In the genomic region with DNA sequence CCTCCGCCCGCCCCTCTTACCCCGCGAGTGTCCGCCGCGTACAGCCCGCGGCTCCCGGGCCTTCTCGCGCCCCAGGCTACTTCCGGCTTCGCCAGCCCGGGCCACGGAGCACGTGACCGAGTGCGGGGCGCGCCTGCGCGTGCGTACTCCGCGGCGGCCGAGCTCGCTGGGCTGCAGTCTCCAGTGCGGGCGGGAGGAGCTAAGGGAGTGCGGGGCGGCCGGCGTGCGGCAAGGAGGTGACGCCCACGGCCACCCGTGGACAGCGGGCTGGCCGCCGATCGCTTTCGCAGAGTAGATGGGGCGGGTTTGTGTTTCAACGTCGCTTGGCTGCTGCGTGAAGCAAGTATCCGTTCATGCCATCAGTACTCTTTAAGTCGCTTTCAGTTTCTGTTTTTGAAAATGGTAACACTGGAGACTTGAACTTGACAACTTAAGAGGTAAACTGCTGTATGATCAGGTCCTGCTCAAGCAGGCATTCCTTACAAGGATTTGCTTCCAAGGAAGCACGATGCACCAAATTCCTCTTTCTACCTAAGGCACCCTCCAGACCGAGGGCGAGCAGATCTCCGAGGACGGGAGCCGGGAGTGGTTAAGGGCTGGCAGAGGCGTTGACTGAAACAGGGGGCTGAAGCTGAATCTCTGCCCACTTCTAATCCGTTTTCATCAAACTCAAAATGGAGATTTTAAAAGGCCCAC, we compare ENCODE assay signal across 8 mouse cellular contexts. TPM values are rescaled to one million over a fixed set of nuclear protein-coding genes. Genes with fewer than 3 reads are reported as not detected.
A peak's percentile ranks its signal among the peaks of the same experiment; 100 is the strongest.
DNase-seq lines count a peak whose midpoint lies in the region; ATAC-seq and TF ChIP-seq lines count a peak whose summit lies in the region.

Gene Tbk1, minus strand, starts transcription at position 113 of the 696 bp plus-strand sequence.

- WGBS in cerebellum, adult 2 months, result under 1% methylated on average over 58 of the region's 58 CpGs
- WGBS in lung, postnatal 0 days, result under 1% methylated on average over 37 of the region's 58 CpGs

- TF ChIP-seq CTCF in MEL (IDR thresholded peaks at IDR 0.05 in 2 of 3, conservative IDR thresholded peaks at IDR 0.05 in 1 of 3; ENCODE audit: control insufficient read depth in 1 of 3, insufficient read depth in 1 of 3, low read depth in 2 of 3, low read length in 3 of 3, poor library complexity in 1 of 3, severe bottlenecking in 1 of 3), result no peak
- TF ChIP-seq CTCF in cerebellum, adult 2 months (IDR thresholded peaks at IDR 0.05; ENCODE audit: borderline replicate concordance, insufficient read depth, low read depth, low read length), result no peak
- 0 out of 2 replicates have a peak, but pooled peaks have one; percentile 2 for TF ChIP-seq CTCF in lung, postnatal 0 days (IDR thresholded peaks at IDR 0.05)

- peaks cover 11% of the 10 kb centered on the region for H3K79me2 ChIP-seq in MEL (ENCODE audit: control insufficient read depth, insufficient read depth, low read length, poor library complexity)

- H3K4me1 ChIP-seq in MEL (ENCODE audit: control insufficient read depth in 1 of 2, insufficient read depth in 2 of 2, low read length in 2 of 2), result peaks cover 8 to 9% of the 10 kb centered on the region in 2 experiments
- H3K4me1 ChIP-seq in cerebellum, adult 2 months (ENCODE audit: control insufficient read depth, insufficient read depth, low read length), result peaks cover 3% of the 10 kb centered on the region; the same call in 1 of the 2 replicates
- H3K4me1 ChIP-seq in lung, postnatal 0 days (ENCODE audit: insufficient read depth, low read depth, low read length), result no peaks in the 10 kb centered on the region

- H3K27ac ChIP-seq in MEL (ENCODE audit: control insufficient read depth, low read depth, low read length), result peak within 1 kb of the TSS; percentile 84
- H3K27ac ChIP-seq in cerebellum, adult 2 months (ENCODE audit: insufficient read depth, low read length), result peak within 1 kb of the TSS; percentile 61
- H3K27ac ChIP-seq in lung, postnatal 0 days (ENCODE audit: low read length), result peak within 1 kb of the TSS; percentile 96

- peaks cover 4 to 13% of the 10 kb centered on the region in 2 experiments for H3K36me3 ChIP-seq in MEL (ENCODE audit: control insufficient read depth in 1 of 2, insufficient read depth in 2 of 2, low read length in 2 of 2)
- H3K36me3 ChIP-seq in lung, postnatal 0 days (ENCODE audit: insufficient read depth, low read length), result peaks cover 19% of the 10 kb centered on the region; the same call in 1 of the 2 replicates

- H3K4me2 ChIP-seq in lung, postnatal 0 days (replicated peaks; ENCODE audit: low read depth, low read length), result peak within 1 kb of the TSS; percentile 74

- TF ChIP-seq POLR2A in MEL (IDR thresholded peaks at IDR 0.05; ENCODE audit: control insufficient read depth in 1 of 2, insufficient read depth in 1 of 2, low read depth in 1 of 2, low read length in 2 of 2, poor library complexity in 1 of 2), result peak; percentile 52 to 58; a peak in 3 of 4 replicates
- TF ChIP-seq POLR2A in cerebellum, adult 2 months (IDR thresholded peaks at IDR 0.05; ENCODE audit: borderline replicate concordance, insufficient read depth, low read length), result peak; percentile 70

- TF ChIP-seq EP300 in MEL (IDR thresholded peaks at IDR 0.05; ENCODE audit: low read depth in 1 of 2, low read length in 2 of 2), result 0 out of 4 replicates have a peak, but pooled peaks of 1 of the 2 experiments have one; percentile 27
- no peak for TF ChIP-seq EP300 in lung, postnatal 0 days (IDR thresholded peaks at IDR 0.05)

- TF ChIP-seq RAD21 in MEL (IDR thresholded peaks at IDR 0.05; ENCODE audit: low read depth, low read length), result no peak

- peak within 1 kb of the TSS; percentile 93 to 100 for H3K4me3 ChIP-seq in MEL (ENCODE audit: control insufficient read depth in 1 of 2, insufficient read depth in 1 of 2, low read depth in 2 of 2, low read length in 2 of 2)
- H3K4me3 ChIP-seq in cerebellum, adult 2 months (replicated peaks; ENCODE audit: insufficient read depth, low read depth, low read length), result peak within 1 kb of the TSS; percentile 93
- peak within 1 kb of the TSS; percentile 92 for H3K4me3 ChIP-seq in lung, postnatal 0 days (ENCODE audit: low read depth, low read length)

- DNase-seq in MEL (ENCODE audit: low read depth, low spot score), result peak; percentile 93
- peak; percentile 94 to 95 for DNase-seq in cerebellum, adult 2 months
- DNase-seq in forelimb bud, embryonic 11.5 days (ENCODE audit: low read depth, low spot score), result peak; percentile 88
- DNase-seq in layer of hippocampus, adult 9-11 months, result peak; percentile 94
- DNase-seq in lung, postnatal 0 days (ENCODE audit: low spot score), result peak; percentile 96
- DNase-seq in ovary, postnatal 14 days (ENCODE audit: low spot score), result peak; percentile 90
- peak; percentile 94 for DNase-seq in thymus, postnatal 14 days

- no peaks in the 10 kb centered on the region for H3K9me3 ChIP-seq in MEL (replicated peaks; ENCODE audit: insufficient read depth, low read length)
- no peaks in the 10 kb centered on the region for H3K9me3 ChIP-seq in lung, postnatal 0 days (ENCODE audit: low read length)

- H3K27me3 ChIP-seq in MEL (ENCODE audit: control insufficient read depth in 1 of 2, insufficient read depth in 2 of 2, low read length in 2 of 2), result no peaks in the 10 kb centered on the region
- no peaks in the 10 kb centered on the region for H3K27me3 ChIP-seq in cerebellum, adult 2 months (ENCODE audit: control insufficient read depth, insufficient read depth, low read length)
- no peaks in the 10 kb centered on the region for H3K27me3 ChIP-seq in lung, postnatal 0 days (replicated peaks; ENCODE audit: insufficient read depth, low read length)

- ATAC-seq in hematopoietic stem cell, adult 5-6 weeks (replicated peaks in 1 of 2; ENCODE audit: insufficient read depth in 1 of 2, low FRiP score in 2 of 2, low TSS enrichment in 1 of 2, low read depth in 1 of 2, poor library complexity in 2 of 2, severe bottlenecking in 2 of 2), result peak; percentile 10 to 55; a peak in 3 of 4 replicates
- peak; percentile 98 for ATAC-seq in lung, postnatal 0 days

- peak within 1 kb of the TSS; percentile 90 for H3K9ac ChIP-seq in MEL (ENCODE audit: control insufficient read depth, low read depth, low read length, poor library complexity, severe bottlenecking)
- peak within 1 kb of the TSS; percentile 83 for H3K9ac ChIP-seq in lung, postnatal 0 days (replicated peaks; ENCODE audit: low read depth)

TF ChIP-seq in MEL, 35 proteins besides CTCF, POLR2A, EP300 and RAD21 (continues in another document):
- TF ChIP-seq SIN3A (IDR thresholded peaks at IDR 0.05; ENCODE audit: low read length) (peak; percentile 76; the same call in 1 of the 2 replicates), MAZ (IDR thresholded peaks at IDR 0.05; ENCODE audit: low read depth, low read length) (peak; percentile 81; the same call in 1 of the 2 replicates), GABPA (IDR thresholded peaks at IDR 0.05; ENCODE audit: low read depth, low read length) (no peak), E2F4 (IDR thresholded peaks at IDR 0.05; ENCODE audit: borderline replicate concordance, low read depth, low read length) (no peak), ZKSCAN1 (IDR thresholded peaks at IDR 0.05; ENCODE audit: low read depth, low read length) (peak; percentile 55), TBP (IDR thresholded peaks at IDR 0.05; ENCODE audit: low read depth, low read length) (0 out of 2 replicates have a peak, but pooled peaks have one; percentile 25), SMC3 (IDR thresholded peaks at IDR 0.05; ENCODE audit: low read depth, low read length) (no peak), ZMIZ1 (IDR thresholded peaks at IDR 0.05; ENCODE audit: low read depth, low read length) (peak; percentile 73), MAFK (IDR thresholded peaks at IDR 0.05; ENCODE audit: borderline replicate concordance, low read depth, low read length) (no peak), MYB (IDR thresholded peaks at IDR 0.05; ENCODE audit: low read depth, low read length) (no peak), POLR2AphosphoS5 (IDR thresholded peaks at IDR 0.05; ENCODE audit: borderline replicate concordance, low read depth, low read length) (no peak), USF2 (IDR thresholded peaks at IDR 0.05; ENCODE audit: borderline replicate concordance in 1 of 2, insufficient read depth in 1 of 2, low read depth in 1 of 2, low read length in 2 of 2) (peak; percentile 38 to 88; a peak in 3 of 4 replicates), HCFC1 (IDR thresholded peaks at IDR 0.05; ENCODE audit: low read depth, low read length) (peak; percentile 77), POLR2AphosphoS2 (IDR thresholded peaks at IDR 0.05; ENCODE audit: low read length) (peak; percentile 96), MEF2A (IDR thresholded peaks at IDR 0.05; ENCODE audit: extremely low read depth, insufficient replicate concordance, low read depth, low read length, poor library complexity, severe bottlenecking) (no peak), BHLHE40 (IDR thresholded peaks at IDR 0.05; ENCODE audit: borderline replicate concordance, low read depth, low read length) (peak; percentile 89), JUND (IDR thresholded peaks at IDR 0.05; ENCODE audit: low read depth, low read length) (no peak), ELF1 (IDR thresholded peaks at IDR 0.05; ENCODE audit: low read depth, low read length) (peak; percentile 98), UBTF (IDR thresholded peaks at IDR 0.05; ENCODE audit: borderline replicate concordance, insufficient read depth, low read depth, low read length) (no peak), CHD1 (IDR thresholded peaks at IDR 0.05; ENCODE audit: low read depth, low read length) (no peak), ZNF384 (IDR thresholded peaks at IDR 0.05; ENCODE audit: low read depth, low read length) (no peak), NRF1 (IDR thresholded peaks at IDR 0.05; ENCODE audit: insufficient read depth, low read depth, low read length, poor library complexity, severe bottlenecking) (peak; percentile 89), USF1 (IDR thresholded peaks at IDR 0.05; ENCODE audit: low read depth, low read length) (peak; percentile 97), KAT2A (conservative IDR thresholded peaks at IDR 0.05; ENCODE audit: low read depth, low read length) (no peak; the same call in 1 of the 2 replicates), MXI1 (IDR thresholded peaks at IDR 0.05; ENCODE audit: low read depth, low read length) (peak; percentile 75), ETS1 (IDR thresholded peaks at IDR 0.05; ENCODE audit: low read depth, low read length) (peak; percentile 64; the same call in 1 of the 2 replicates), TAL1 (IDR thresholded peaks at IDR 0.05; ENCODE audit: low read length) (no peak), ZC3H11A (IDR thresholded peaks at IDR 0.05; ENCODE audit: low read depth, low read length) (no peak)

RNA-seq across cellular contexts. Expression of gene Tbk1, which starts in this region (rescaled TPM):
- total RNA-seq in MEL (2012; rRNA removed), result 18.0 and 21.5 TPM in 2 replicates
- polyA plus RNA-seq in MEL (2012; ENCODE audit: insufficient read depth in 1 of 2, insufficient read length in 2 of 2, low read depth in 1 of 2, low replicate concordance in 2 of 2, missing spikeins in 1 of 2), result 10 to 100 TPM in 1 of 2 experiments, not detected in 1; 31.1 TPM
- polyA plus RNA-seq in cerebellum, adult 2 months (2012; rRNA removed), result 42.1 and 44.8 TPM in 2 replicates
- total RNA-seq in hematopoietic stem cell, adult 5-6 weeks (2017), result 104 and 119 TPM in 2 replicates
- polyA plus RNA-seq in lung, postnatal 0 days (2015; fragmentation: Nextera tagmentation; extraction: Ambion mirVana), result 25.9 and 28.0 TPM in 2 replicates

Comparison
In these comparisons a context has a peak if more than half of its experiments do, and no peak if none do; other contexts are left out.
1. Peak in every context shown above with its lines: DNase-seq, ATAC-seq, H3K4me3 ChIP-seq and H3K27ac ChIP-seq.